Mouse (Mus musculus) limb, embryonic 15.5 days (tissue): ENCODE results near the gene Vav2. TPM values are rescaled to one million over a fixed set of nuclear protein-coding genes. Genes with fewer than 3 reads are reported as not detected.

ENCODE experiments used
- ATAC-seq: fragments of 200-750 bp; cut with Nextera tagmentation; 2 replicates; pipeline ENCODE4 v1.8.0; 2017; ENCODE audit warnings: low read depth, moderate TSS enrichment; ENCODE audit not compliant: insufficient number of reproducible peaks, low FRiP score, low TSS enrichment
- H3K27ac ChIP-seq: fragments of 300-500 bp; sonication (generic); 2 replicates; pipeline ENCODE4 v1.5.1; 2015; ENCODE audit warnings: moderate library complexity, mild to moderate bottlenecking, inconsistent platforms
- H3K27me3 ChIP-seq: fragments of 300-500 bp; sonication (generic); 2 replicates; pipeline ENCODE4 v1.6.1; 2015; ENCODE audit warnings: inconsistent platforms
- H3K36me3 ChIP-seq: fragments of 300-500 bp; sonication (generic); 2 replicates; pipeline ENCODE4 v1.6.1; 2015; ENCODE audit warnings: inconsistent platforms
- H3K4me1 ChIP-seq: fragments of 300-500 bp; sonication (generic); 2 replicates; pipeline ENCODE4 v1.6.1; 2015; ENCODE audit warnings: inconsistent platforms
- H3K4me2 ChIP-seq: fragments of 300-500 bp; sonication (generic); 2 replicates; pipeline ENCODE4 v1.6.1; 2015; ENCODE audit warnings: mild to moderate bottlenecking, inconsistent platforms
- H3K4me3 ChIP-seq: fragments of 300-500 bp; sonication (generic); 2 replicates; pipeline ENCODE4 v1.5.1; 2015; ENCODE audit warnings: mild to moderate bottlenecking, inconsistent platforms
- H3K9ac ChIP-seq: fragments of 300-500 bp; sonication (generic); 2 replicates; pipeline ENCODE4 v1.6.1; 2015; ENCODE audit warnings: inconsistent platforms
- H3K9me3 ChIP-seq: fragments of 300-500 bp; sonication (generic); 2 replicates; pipeline ENCODE4 v1.6.1; 2016; ENCODE audit warnings: inconsistent platforms
- WGBS: fragments of 180-500 bp; shearing (Covaris S2); methylation state at CpG from one replicate; pipeline ENCODE4 v1.1.7; 2015; 5-methylcytosine and 5-hydroxymethylcytosine counted together
- microRNA-seq: library from miRNA; unstranded; fragments of <30 nt; microRNA quantifications from one replicate; pipeline ENCODE4, GENCODE M21; 2016
- polyA plus RNA-seq: library from polyadenylated mRNA; unstranded; fragments of >200 nt; fragmentation: Nextera tagmentation; extraction: Ambion mirVana; gene quantifications from 2 replicates; pipeline ENCODE4 v1.2.1, GENCODE M21; 2015

The Vav2 gene
- polyA plus RNA-seq, 1 experiment from 2014 or later = 5.0 TPM

DNA sequence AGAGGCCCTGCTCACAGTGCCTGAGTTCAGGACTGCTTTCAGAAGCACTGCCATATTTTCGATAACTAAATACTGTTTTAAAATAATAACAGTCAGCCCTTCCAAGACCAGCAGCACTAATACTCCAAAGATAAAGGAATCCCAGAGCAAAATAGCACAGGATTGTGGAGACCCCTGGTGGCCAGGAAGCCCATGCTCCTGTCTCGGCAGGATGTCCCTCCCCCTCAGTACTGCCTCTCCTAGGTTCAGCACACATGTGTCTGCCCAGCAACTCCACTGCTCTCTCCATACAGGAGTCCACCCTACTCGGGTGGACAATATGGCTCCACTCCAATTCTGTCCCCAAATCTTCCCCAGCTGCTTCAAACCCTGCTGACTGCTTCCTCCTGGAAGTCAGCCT lies 191.1 kb downstream of the Vav2 start:
- Histone ChIP-seq H3K27me3 (peaks cover 9% of the 10 kb centered on the region; the same call in 1 of the 2 replicates), H3K4me2 (no peak overlapping the region), H3K9ac (no peak overlapping the region), H3K36me3 (peaks cover 6% of the 10 kb centered on the region; the same call in 1 of the 2 replicates), H3K4me1 (0 out of 2 replicates have a peak, but pooled peaks cover 7% of the 10 kb centered on the region), H3K4me3 (no peak overlapping the region), H3K27ac (no peak overlapping the region), H3K9me3 (no peaks in the 10 kb centered on the region)
- 12% methylated on average over 3 of the region's 3 CpGs for WGBS
- ATAC-seq = peak; percentile 52; the same call in 1 of the 2 replicates

DNA sequence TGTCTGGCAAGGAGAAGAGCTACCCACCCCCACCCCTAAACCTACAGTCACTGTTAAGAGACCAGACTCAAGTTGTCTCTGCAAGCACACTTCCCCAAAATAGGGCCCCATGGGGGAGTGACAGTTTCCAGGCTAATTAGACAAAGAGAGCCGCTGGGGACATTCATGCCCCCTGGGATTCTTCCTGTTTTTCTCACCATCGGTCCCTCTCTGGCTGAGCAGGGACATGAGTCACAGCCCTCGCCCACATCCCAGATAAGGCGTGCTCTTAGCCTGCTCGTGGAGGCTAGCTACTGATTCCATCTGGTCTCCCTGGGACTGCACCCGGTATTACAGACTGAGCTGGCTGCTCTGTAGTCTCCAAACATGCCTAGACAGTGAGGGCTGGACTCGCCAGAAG lies 194.5 kb downstream of the Vav2 start:
- WGBS = 24% methylated on average over 7 of the region's 7 CpGs
- Histone ChIP-seq H3K4me2 (no peak overlapping the region), H3K4me3 (no peak overlapping the region), H3K4me1 (0 out of 2 replicates have a peak, but pooled peaks cover 7% of the 10 kb centered on the region), H3K9ac (no peak overlapping the region), H3K36me3 (peaks cover 6% of the 10 kb centered on the region; the same call in 1 of the 2 replicates), H3K27me3 (peaks cover 9% of the 10 kb centered on the region; the same call in 1 of the 2 replicates), H3K27ac (no peak overlapping the region), H3K9me3 (no peaks in the 10 kb centered on the region)
- ATAC-seq = no peak

DNA sequence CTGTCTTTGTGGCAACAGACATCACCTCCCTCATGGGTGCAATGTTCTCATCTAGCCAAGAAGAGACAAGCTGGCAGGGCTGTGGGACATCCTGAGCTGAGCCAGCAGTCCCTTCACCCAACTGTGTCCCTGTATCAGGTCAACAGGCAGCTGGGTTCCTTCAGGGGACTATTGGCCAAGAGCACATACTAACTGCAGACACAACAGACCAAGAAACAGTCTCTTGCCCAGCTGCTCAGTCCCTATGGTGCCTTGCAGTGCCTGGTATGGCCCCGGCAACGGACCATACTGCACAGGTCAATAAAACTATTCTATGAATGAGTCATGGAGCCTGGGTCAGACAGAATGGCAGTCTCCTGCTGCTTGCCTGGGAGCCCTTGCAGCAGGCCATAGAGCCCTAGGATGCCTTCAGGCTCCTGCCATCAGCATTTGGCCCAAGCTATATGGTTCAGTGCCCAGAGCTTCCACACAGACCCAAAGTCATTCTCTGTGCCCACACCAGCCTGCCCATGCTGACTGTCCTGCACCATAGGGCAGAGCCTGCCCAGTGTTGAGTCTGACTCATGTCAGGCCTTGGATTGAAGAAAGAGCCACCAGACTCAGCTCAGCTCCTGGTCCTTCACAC lies 197.2 kb downstream of the Vav2 start:
- no peak overlapping the region for H3K9ac ChIP-seq
- ATAC-seq = no peak
- H3K36me3 ChIP-seq = peaks cover 6% of the 10 kb centered on the region; the same call in 1 of the 2 replicates
- WGBS = 55% methylated on average over 2 of the region's 2 CpGs
- H3K9me3 ChIP-seq = no peaks in the 10 kb centered on the region
- H3K4me1 ChIP-seq = 0 out of 2 replicates have a peak, but pooled peaks cover 10% of the 10 kb centered on the region
- H3K27me3 ChIP-seq = 0 out of 2 replicates have a peak, but pooled peaks cover 2% of the 10 kb centered on the region
- H3K4me3 ChIP-seq = no peak overlapping the region
- no peak overlapping the region for H3K27ac ChIP-seq
- H3K4me2 ChIP-seq = no peak overlapping the region

DNA sequence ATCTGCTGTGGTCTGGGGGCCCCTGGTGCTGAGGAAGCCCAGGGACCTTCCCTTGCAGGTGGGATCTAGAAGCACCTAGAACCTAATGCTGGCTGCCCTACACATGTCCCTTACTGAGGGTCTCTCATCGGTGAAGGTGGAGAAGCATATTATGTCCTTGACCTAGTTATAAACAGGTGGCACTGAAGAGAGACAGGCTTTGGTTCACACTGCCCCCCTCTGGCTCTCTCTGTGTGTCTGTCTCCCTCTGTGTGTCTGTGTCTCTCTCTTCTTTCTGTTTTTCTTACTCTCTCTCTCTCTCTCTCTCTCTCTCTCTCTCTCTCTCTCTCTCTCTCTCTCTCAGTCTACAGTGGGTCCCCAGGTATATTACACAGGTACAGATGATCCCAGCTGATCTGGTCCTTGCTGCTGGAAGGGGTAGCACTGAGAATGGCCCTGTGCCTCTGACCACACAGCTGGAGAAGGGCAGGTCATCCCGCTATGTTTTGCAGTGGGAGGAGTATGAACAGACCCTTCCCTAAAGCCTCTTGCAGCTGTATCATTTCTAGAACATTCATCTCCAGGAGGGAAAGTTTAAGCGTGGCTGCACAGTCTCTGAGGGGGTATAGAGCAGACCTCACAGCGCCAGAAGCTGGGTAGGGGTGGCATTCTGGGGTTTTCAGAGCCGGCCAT lies 197.9 kb downstream of the Vav2 start:
- WGBS = 78% methylated on average over 5 of the region's 5 CpGs
- Histone ChIP-seq H3K36me3 (peaks cover 5% of the 10 kb centered on the region; the same call in 1 of the 2 replicates), H3K9ac (no peak overlapping the region), H3K27ac (no peak overlapping the region), H3K27me3 (0 out of 2 replicates have a peak, but pooled peaks cover 1% of the 10 kb centered on the region), H3K4me2 (no peak overlapping the region), H3K9me3 (no peaks in the 10 kb centered on the region), H3K4me3 (no peak overlapping the region), H3K4me1 (0 out of 2 replicates have a peak, but pooled peaks cover 10% of the 10 kb centered on the region)
- ATAC-seq = no peak

DNA sequence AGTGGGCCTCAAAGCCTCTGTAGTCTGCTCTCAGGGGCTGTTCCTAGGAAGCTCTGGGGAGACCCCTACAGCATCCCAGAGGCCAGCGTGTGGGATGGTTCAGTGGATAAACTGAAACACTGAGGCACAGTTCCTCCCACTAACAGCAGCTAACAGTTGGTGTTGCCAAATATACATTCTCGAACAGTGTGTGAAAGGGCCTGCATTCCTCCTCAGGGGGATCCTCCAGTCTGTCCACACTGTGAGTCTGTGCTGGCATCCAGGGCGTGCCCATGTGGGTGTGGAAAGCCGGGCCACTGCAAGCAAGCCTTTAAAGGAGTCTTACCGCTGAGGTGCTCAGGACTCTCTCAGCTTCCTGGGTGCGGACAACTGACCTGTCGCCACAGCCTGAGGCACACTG lies 200.3 kb downstream of the Vav2 start:
- Histone ChIP-seq H3K27me3 (no peaks in the 10 kb centered on the region), H3K27ac (no peak overlapping the region), H3K4me2 (no peak overlapping the region), H3K4me1 (0 out of 2 replicates have a peak, but pooled peaks cover 7% of the 10 kb centered on the region), H3K9ac (no peak overlapping the region), H3K36me3 (no peaks in the 10 kb centered on the region), H3K9me3 (no peaks in the 10 kb centered on the region), H3K4me3 (no peak overlapping the region)
- WGBS = 62% methylated on average over 7 of the region's 7 CpGs
- ATAC-seq = no peak; the same call in 1 of the 2 replicates

DNA sequence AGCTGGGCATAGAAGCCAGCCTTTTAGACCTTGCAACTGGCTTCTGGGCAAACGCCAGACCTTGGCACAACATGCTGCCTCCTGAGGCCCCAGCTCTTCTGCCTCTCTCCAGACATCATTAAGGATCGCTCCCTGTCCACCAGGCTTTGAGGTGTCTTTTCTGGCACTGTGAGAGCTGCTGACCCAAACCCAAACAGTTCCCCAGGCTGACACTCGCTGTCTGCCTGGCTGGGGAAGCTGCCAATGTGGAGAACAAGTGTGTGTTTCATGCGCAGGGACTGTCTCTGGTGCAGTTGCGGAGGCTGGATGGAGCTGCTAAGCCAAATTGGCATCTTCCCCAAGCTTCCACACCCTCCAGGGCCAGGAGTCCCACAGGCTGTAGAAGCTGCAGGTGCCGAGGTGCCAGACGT lies 203.8 kb downstream of the Vav2 start:
- H3K9me3 ChIP-seq = no peaks in the 10 kb centered on the region
- ATAC-seq = no peak
- no peaks in the 10 kb centered on the region for H3K36me3 ChIP-seq
- no peak overlapping the region for H3K9ac ChIP-seq
- WGBS = 66% methylated on average over 7 of the region's 7 CpGs
- H3K4me1 ChIP-seq = 0 out of 2 replicates have a peak, but pooled peaks cover 7% of the 10 kb centered on the region
- H3K27ac ChIP-seq = no peak overlapping the region
- no peaks in the 10 kb centered on the region for H3K27me3 ChIP-seq
- no peak overlapping the region for H3K4me3 ChIP-seq
- no peak overlapping the region for H3K4me2 ChIP-seq

DNA sequence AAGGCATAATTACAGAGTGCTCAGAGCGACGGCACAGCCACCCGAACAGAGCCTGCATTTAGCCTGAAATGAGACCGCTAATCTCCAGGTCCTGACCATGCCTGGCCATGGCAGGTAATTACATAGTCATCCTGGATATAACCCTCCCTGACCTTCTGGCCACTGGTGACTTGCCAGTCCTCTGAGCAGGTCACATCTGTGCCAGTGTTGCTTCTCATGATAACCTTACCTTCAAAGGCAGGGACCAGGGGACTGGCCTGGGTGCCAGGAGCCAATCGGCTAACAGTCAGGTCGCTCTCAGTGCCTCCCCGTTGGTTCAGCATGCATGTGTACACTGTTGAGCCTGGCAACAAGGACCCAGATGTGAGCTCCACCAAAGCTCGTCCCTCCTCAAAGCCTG lies 208.3 kb downstream of the Vav2 start:
- Histone ChIP-seq H3K27me3 (no peaks in the 10 kb centered on the region), H3K4me1 (0 out of 2 replicates have a peak, but pooled peaks cover 4% of the 10 kb centered on the region), H3K9ac (no peak overlapping the region), H3K27ac (no peak overlapping the region), H3K4me3 (no peak overlapping the region), H3K9me3 (no peaks in the 10 kb centered on the region), H3K4me2 (no peak overlapping the region), H3K36me3 (no peaks in the 10 kb centered on the region)
- 78% methylated on average over 8 of the region's 8 CpGs for WGBS
- ATAC-seq = 0 out of 2 replicates have a peak, but pooled peaks have one; percentile 5

DNA sequence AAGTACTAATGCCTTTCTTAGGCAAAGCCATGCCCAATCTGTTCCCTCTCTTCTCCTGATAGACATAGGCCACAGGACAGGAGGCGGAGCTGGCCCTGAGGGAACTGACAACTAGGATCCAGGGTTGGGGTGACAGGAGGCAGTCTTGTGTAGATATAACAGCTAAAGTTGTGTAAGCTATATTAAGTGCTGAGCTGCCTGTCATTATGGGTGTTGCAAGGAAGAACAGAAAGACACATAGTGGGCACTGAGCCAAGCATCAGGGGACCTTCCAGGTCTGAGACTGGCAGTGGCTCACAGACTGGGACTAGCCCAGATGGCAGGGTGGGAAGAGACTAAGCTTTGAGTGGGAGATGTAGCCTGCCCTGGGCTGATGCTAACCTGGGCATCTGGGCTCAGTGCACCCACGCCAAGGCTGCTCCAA lies 208.7 kb downstream of the Vav2 start:
- Histone ChIP-seq H3K4me1 (0 out of 2 replicates have a peak, but pooled peaks cover under 1% of the 10 kb centered on the region), H3K9ac (no peak overlapping the region), H3K4me3 (no peak overlapping the region), H3K27me3 (no peaks in the 10 kb centered on the region), H3K9me3 (no peaks in the 10 kb centered on the region), H3K27ac (no peak overlapping the region), H3K36me3 (no peaks in the 10 kb centered on the region), H3K4me2 (no peak overlapping the region)
- 77% methylated on average over 2 of the region's 2 CpGs for WGBS
- ATAC-seq = peak; percentile 28; the same call in 1 of the 2 replicates

DNA sequence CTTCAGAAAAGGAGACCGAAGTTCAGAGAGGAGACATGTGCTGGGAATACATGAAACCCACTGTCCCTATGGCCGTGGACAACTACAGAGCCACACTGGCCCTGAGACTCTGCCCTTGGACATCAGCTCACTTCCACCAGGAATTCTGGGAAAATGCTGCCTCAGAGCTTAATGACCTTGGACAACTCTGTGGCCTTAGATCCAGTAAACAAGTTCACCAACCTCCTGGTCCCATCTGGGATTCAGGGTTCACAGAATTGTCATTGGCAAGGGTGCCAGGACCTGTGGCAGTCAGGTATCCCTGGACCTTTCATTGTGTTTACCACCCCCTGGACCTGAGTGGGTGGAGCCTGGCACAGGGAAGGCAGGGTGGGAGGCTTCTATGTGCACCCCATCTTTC lies 211.3 kb downstream of the Vav2 start:
- no peaks in the 10 kb centered on the region for H3K27me3 ChIP-seq
- H3K9me3 ChIP-seq = no peaks in the 10 kb centered on the region
- no peak overlapping the region for H3K4me2 ChIP-seq
- 87% methylated on average over 2 of the region's 2 CpGs for WGBS
- H3K27ac ChIP-seq = no peak overlapping the region
- H3K36me3 ChIP-seq = no peaks in the 10 kb centered on the region
- no peak for ATAC-seq
- peaks cover 9% of the 10 kb centered on the region; the same call in 1 of the 2 replicates for H3K4me1 ChIP-seq
- no peak overlapping the region for H3K9ac ChIP-seq
- no peak overlapping the region for H3K4me3 ChIP-seq

Small RNAs within 50 kb of the gene (microRNA-seq; reads per million reads assigned to microRNA genes)
- gene Gm24049 = not detected
- gene Mir7578 = not detected

Other genes with a start within 250 kb of the Vav2 start
- gene Sardh, start 178.7 kb downstream of the Vav2 start, polyA plus RNA-seq = 8.6 and 10.3 TPM in 2 replicates
- gene Brd3os, start 15.3 kb upstream of the Vav2 start, polyA plus RNA-seq = 11.8 and 12.6 TPM in 2 replicates
- gene Brd3, start 80.6 kb upstream of the Vav2 start, polyA plus RNA-seq = 112 and 116 TPM in 2 replicates
- gene Wdr5, start 88.1 kb upstream of the Vav2 start, polyA plus RNA-seq = 51.2 and 51.7 TPM in 2 replicates
- gene Rxra, start 249.4 kb upstream of the Vav2 start, polyA plus RNA-seq = 19.4 and 19.7 TPM in 2 replicates